Comparison of ENCODE assay signal across 24 mouse cellular contexts in genomic region chr10:4254459-4254858, GRCm38 (mm10).
"Had no signal": no experiment of that assay in that cellular context is flagged by ENCODE, and none has a peak within 500 bp of the region (broad histone marks: within the 10 kb centered on the region; RNA-seq: fewer than 3 reads in every experiment).

No protein-coding gene starts in this region.

- H3K36me3 ChIP-seq: limb, embryonic 13.5 days; liver, embryonic 12.5 days; liver, embryonic 15.5 days; lung, embryonic 15.5 days; midbrain, embryonic 10.5 days; midbrain, embryonic 13.5 days; neural tube, embryonic 12.5 days; neural tube, embryonic 15.5 days had no signal

- H3K27me3 ChIP-seq: limb, embryonic 13.5 days; liver, embryonic 12.5 days; liver, embryonic 15.5 days; lung, embryonic 15.5 days; megakaryocyte, embryonic 14.5 days; midbrain, embryonic 13.5 days; neural tube, embryonic 12.5 days; neural tube, embryonic 15.5 days had no signal

- ATAC-seq: liver, embryonic 12.5 days; midbrain, embryonic 16.5 days had no signal

- H3K27ac ChIP-seq: kidney, postnatal 0 days; limb, embryonic 13.5 days; liver, embryonic 12.5 days; liver, embryonic 15.5 days; lung, embryonic 15.5 days; midbrain, embryonic 10.5 days; midbrain, embryonic 13.5 days; neural tube, embryonic 12.5 days; neural tube, embryonic 15.5 days; stomach, postnatal 0 days had no signal

- DNase-seq: kidney, adult 2 months; kidney, postnatal 25 days; layer of hippocampus, postnatal 36 days; left cerebral cortex, postnatal 4 days; liver; lung, adult 18-20 months; lung, postnatal 10 days; lung, postnatal 36 days; right cerebral cortex, adult 18-20 months; right cerebral cortex, postnatal 14 days; right cerebral cortex, postnatal 4 days; thymus, postnatal 25 days had no signal

- H3K9me3 ChIP-seq: limb, embryonic 13.5 days; liver, embryonic 12.5 days; liver, embryonic 15.5 days; lung, embryonic 15.5 days; megakaryocyte, embryonic 14.5 days; midbrain, embryonic 10.5 days; midbrain, embryonic 13.5 days; neural tube, embryonic 12.5 days; neural tube, embryonic 15.5 days had no signal

- H3K4me1 ChIP-seq: limb, embryonic 13.5 days; lung, embryonic 15.5 days; megakaryocyte, embryonic 14.5 days; midbrain, embryonic 13.5 days; neural tube, embryonic 12.5 days; neural tube, embryonic 15.5 days had no signal

- H3K9ac ChIP-seq: limb, embryonic 13.5 days; liver, embryonic 12.5 days; liver, embryonic 15.5 days; lung, embryonic 15.5 days; midbrain, embryonic 13.5 days; neural tube, embryonic 12.5 days; neural tube, embryonic 15.5 days had no signal

- H3K4me2 ChIP-seq: limb, embryonic 13.5 days; liver, embryonic 12.5 days; liver, embryonic 15.5 days; lung, embryonic 15.5 days; midbrain, embryonic 13.5 days; neural tube, embryonic 12.5 days; neural tube, embryonic 15.5 days had no signal

- H3K4me3 ChIP-seq: limb, embryonic 13.5 days; liver, embryonic 12.5 days; liver, embryonic 15.5 days; lung, embryonic 15.5 days; megakaryocyte, embryonic 14.5 days; midbrain, embryonic 10.5 days; midbrain, embryonic 13.5 days; neural tube, embryonic 12.5 days; neural tube, embryonic 15.5 days had no signal
